Comparison of ENCODE assay signal across 27 mouse cellular contexts in the genomic region with DNA sequence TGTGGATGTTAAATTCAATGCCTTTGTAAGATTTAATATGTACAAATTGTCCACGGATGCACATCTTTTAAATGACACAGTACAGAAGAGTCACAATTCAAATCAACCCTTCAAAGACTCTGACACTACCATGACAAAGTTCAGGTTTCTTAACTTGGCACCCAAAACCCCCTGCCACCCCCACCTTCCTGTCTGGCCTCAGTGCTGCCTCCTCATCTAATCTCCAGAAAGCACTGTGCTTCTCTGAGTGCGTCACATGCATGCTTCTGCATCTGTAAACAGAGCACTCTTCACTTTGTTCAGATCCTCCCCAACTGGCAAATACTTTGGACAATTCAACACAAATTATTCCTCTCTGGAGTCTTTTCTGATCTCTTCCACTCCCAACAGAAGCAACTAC. TPM values are rescaled to one million over a fixed set of nuclear protein-coding genes. Genes with fewer than 3 reads are reported as not detected.
A peak's percentile ranks its signal among the peaks of the same experiment; 100 is the strongest.
DNase-seq lines count a peak whose midpoint lies in the region; ATAC-seq lines count a peak whose summit lies in the region.
"Had no signal": no experiment of that assay in that cellular context is flagged by ENCODE, and none has a peak within 500 bp of the region (broad histone marks: within the 10 kb centered on the region; RNA-seq: fewer than 3 reads in every experiment).

No protein-coding gene starts in this region.

- peak; percentile 71 for ATAC-seq in activated CD4-positive, CD25-positive, alpha-beta regulatory T cell, adult 4 months
- peak; percentile 96 for ATAC-seq in inflammation-experienced regulatory T-cells, adult 6 months
- ATAC-seq in granulocyte monocyte progenitor cell, adult 5-6 weeks (replicated peaks; ENCODE audit: poor library complexity, severe bottlenecking) = no peak
- no peak for ATAC-seq in erythroblast, adult 5-6 weeks (replicated peaks; ENCODE audit: low FRiP score, poor library complexity, severe bottlenecking)
- ATAC-seq: forebrain, embryonic 13.5 days; forebrain, embryonic 15.5 days; forebrain, postnatal 0 days; Patski had no signal

- peak; percentile 62 for DNase-seq in CD4-positive, CD25-positive, alpha-beta regulatory T cell, adult 2 months (ENCODE audit: low read depth, low spot score)
- no peak for DNase-seq in heart, adult 8-10 months (ENCODE audit: low spot score)
- no peak for DNase-seq in layer of hippocampus, postnatal 10 days (ENCODE audit: low spot score in 2 of 2)
- DNase-seq: adrenal gland, adult 2 months; adrenal gland, postnatal 10 days; adrenal gland, postnatal 25 days; cerebellum, adult 11 months; cerebellum, adult 18-20 months; cerebellum, adult 8-10 months; cerebellum, adult 9-11 months; cerebellum, postnatal 14 days; cerebellum, postnatal 36 days; embryo, embryonic 11 days; forebrain, postnatal 0 days had no signal

RNA-seq across cellular contexts. Expression of gene B3gnt6, which starts 53.2 kb away (rescaled TPM):
- polyA plus RNA-seq in activated CD4-positive, CD25-positive, alpha-beta regulatory T cell, adult 4 months (2017; shearing (Covaris generic)) = not detected
- under 1 TPM in 1 of 3 experiments, not detected in 2; 0.13 TPM for polyA plus RNA-seq in inflammation-experienced regulatory T-cells, adult 6 months (2017; shearing (Covaris generic))
- total RNA-seq in granulocyte monocyte progenitor cell, adult 5-6 weeks (2014; fragmentation: Nextera tagmentation) = 0.58 TPM in 1 of 2 replicates, not detected in the other
- total RNA-seq in granulocyte monocyte progenitor cell, adult 5-6 weeks (2017) = not detected in 2 replicates
- total RNA-seq in erythroblast, adult 5-6 weeks (2015; ENCODE audit: low replicate concordance) = not detected in 2 replicates
- not detected in 2 replicates for total RNA-seq in erythroblast, adult 5-6 weeks (2017; ENCODE audit: low replicate concordance)
- not detected for total RNA-seq in heart, adult 8-10 months (2022)
- under 1 TPM in 1 of 2 experiments, not detected in 1; 0.22 TPM for total RNA-seq in layer of hippocampus, postnatal 10 days (2021)
- total RNA-seq: CH12.LX had no signal
- polyA plus RNA-seq: C2C12; embryonic facial prominence, embryonic 11.5 days; embryonic facial prominence, embryonic 13.5 days; embryonic facial prominence, embryonic 15.5 days; forebrain, embryonic 11.5 days had no signal

Comparison
In these comparisons a context has a peak if more than half of its experiments do, and no peak if none do; other contexts are left out.
1. ATAC-seq: peak in activated CD4-positive, CD25-positive, alpha-beta regulatory T cell, adult 4 months (single experiment) and inflammation-experienced regulatory T-cells, adult 6 months (single experiment); none in granulocyte monocyte progenitor cell, adult 5-6 weeks (single experiment) and erythroblast, adult 5-6 weeks (single experiment).